Mouse (Mus musculus) neural tube, embryonic 10.5 days (tissue): Measurements from ENCODE around the gene Ifi207.
"Not testable (repeated sequence)": the region's sequence is repeated elsewhere in the genome, so short reads cannot be mapped to it uniquely, and the experiment has no call there.

Experiments used
- DNase-seq: peaks from one replicate; pipeline ENCODE4 v3.0.0-alpha.2; 2017; ENCODE audit warnings: low spot score; ENCODE audit errors: extremely low spot score

Gene Ifi207

GRCm38 (mm10) chr1:173741656-173742055 is at the start of gene Ifi207:
TSS of gene Ifi207 (minus strand) at chr1:173741747.
- no peak for DNase-seq

GRCm38 (mm10) chr1:173773457-173773856 is 31.9 kb upstream of the Ifi207 start:
- not testable (repeated sequence) for DNase-seq

GRCm38 (mm10) chr1:173766848-173767617 is 25.5 kb upstream of the Ifi207 start, which contains the start of gene Ifi204:
TSS of gene Ifi204 (minus strand) at chr1:173766943.
- not testable (repeated sequence) for DNase-seq

- DNase-seq: not testable (repeated sequence)
Measured at GRCm38 (mm10) chr1:173760032-173760431, 18.5 kb upstream of the Ifi207 start.

GRCm38 (mm10) chr1:173742262-173742661 is 715 bp upstream of the Ifi207 start:
- DNase-seq: no peak

GRCm38 (mm10) chr1:173740537-173740936 is 1.0 kb downstream of the Ifi207 start:
- DNase-seq: no peak

GRCm38 (mm10) chr1:173736986-173737385 is 4.6 kb downstream of the Ifi207 start:
- DNase-seq: no peak

- not testable (repeated sequence) for DNase-seq
Measured at GRCm38 (mm10) chr1:173735015-173735414, 6.5 kb downstream of the Ifi207 start.

- no peak for DNase-seq
Measured at GRCm38 (mm10) chr1:173733219-173733618, 8.3 kb downstream of the Ifi207 start.

GRCm38 (mm10) chr1:173694270-173694669 is 47.3 kb downstream of the Ifi207 start:
- no peak for DNase-seq

GRCm38 (mm10) chr1:173678605-173679004 is 62.9 kb downstream of the Ifi207 start:
- not testable (repeated sequence) for DNase-seq

GRCm38 (mm10) chr1:173673458-173674097 is 68.0 kb downstream of the Ifi207 start, which contains the start of gene Ifi208:
TSS of gene Ifi208 (plus strand) at chr1:173673675.
- not testable (repeated sequence) for DNase-seq
